ENCODE assay signal across 8 mouse cellular contexts in the genomic region with DNA sequence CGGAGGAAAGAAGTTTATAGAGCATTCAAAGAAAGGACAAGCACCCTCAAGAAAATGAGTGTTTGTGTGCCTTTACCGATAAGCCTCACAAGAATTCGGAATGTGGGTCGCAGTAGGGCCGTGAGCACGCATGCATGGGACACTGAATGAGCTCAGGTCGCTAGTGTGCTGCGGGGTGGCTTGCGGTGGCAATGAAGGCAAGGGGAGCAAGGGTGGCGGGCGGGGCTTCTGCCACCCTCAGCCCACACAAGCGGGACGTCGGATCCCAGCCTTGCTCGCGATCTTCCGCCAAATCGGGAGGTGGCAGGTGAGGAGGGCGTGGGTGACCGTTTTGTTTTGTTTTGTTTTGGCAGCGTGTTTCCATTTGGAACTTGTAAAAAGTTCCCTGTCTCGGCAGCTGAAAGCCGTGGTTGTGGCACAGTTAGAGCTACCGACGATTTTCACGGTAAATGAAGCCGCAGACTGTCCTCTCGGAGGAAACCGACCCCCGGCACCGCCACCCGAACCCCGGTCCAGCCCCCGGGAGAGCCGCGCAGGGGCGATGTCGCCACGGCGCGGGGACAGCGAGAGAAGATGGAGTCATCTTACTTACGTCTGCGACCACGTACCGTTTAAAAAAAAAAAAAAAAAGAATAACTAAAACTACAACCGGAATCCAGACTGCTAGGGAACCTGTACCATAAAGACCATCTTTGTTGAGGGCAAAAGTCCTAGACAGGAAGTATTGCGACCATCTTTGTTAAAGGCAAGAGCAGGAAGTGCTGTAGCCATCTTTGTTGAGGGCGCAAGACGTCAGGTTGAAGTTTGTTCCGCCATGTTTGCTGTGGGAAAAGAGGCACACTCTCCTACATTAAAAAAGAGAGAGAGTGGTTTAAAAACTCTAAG. TPM values are rescaled to one million over a fixed set of nuclear protein-coding genes. Genes with fewer than 3 reads are reported as not detected.
A peak's percentile ranks its signal among the peaks of the same experiment; 100 is the strongest.
DNase-seq lines count a peak whose midpoint lies in the region; ATAC-seq and TF ChIP-seq lines count a peak whose summit lies in the region.

A gene (minus strand): TSS at position 741 of the 885 bp plus-strand sequence.

- in situ Hi-C loops in Patski (cut with MboI; ENCODE audit: low pct_unique_long_range_greater_than_20kb): no loop called here

- no peaks in the 10 kb centered on the region for H3K9me3 ChIP-seq in hindbrain, embryonic 13.5 days

- peak; percentile 69 for ATAC-seq in Patski
- ATAC-seq in hindbrain, embryonic 13.5 days (ENCODE audit: low FRiP score): peak; percentile 89

- CTCF ChIA-PET in Patski (lab: Charles Lee): no interaction called here

- POLR2A ChIA-PET in Patski (lab: Charles Lee): interaction anchor here (0.6 to 1.0 kb wide), 2 partner anchors 65 to 91 kb away, joined by 3 read pairs; no protein-coding TSS in a partner anchor

- no peaks in the 10 kb centered on the region for H3K27me3 ChIP-seq in Patski
- 0 out of 2 replicates have a peak, but pooled peaks cover 6% of the 10 kb centered on the region for H3K27me3 ChIP-seq in hindbrain, embryonic 13.5 days

- H3K36me3 ChIP-seq in hindbrain, embryonic 13.5 days: no peaks in the 10 kb centered on the region

- WGBS in hindbrain, embryonic 13.5 days: 1% methylated on average over 51 of the region's 51 CpGs

- H3K4me1 ChIP-seq in hindbrain, embryonic 13.5 days (replicated peaks): peaks cover 16% of the 10 kb centered on the region

- peak within 1 kb of the TSS; percentile 50 for H3K4me3 ChIP-seq in hindbrain, embryonic 13.5 days

- peak within 1 kb of the TSS; percentile 65 for H3K4me2 ChIP-seq in hindbrain, embryonic 13.5 days

- peak; percentile 72 for DNase-seq in Patski (ENCODE audit: low read depth, low spot score)
- peak; percentile 89 to 92 for DNase-seq in cerebellum, postnatal 14 days
- peak; percentile 78 to 84 for DNase-seq in frontal cortex, postnatal 14 days (ENCODE audit: low spot score in 2 of 2)
- DNase-seq in layer of hippocampus, postnatal 25 days (ENCODE audit: extremely low spot score in 1 of 2, low spot score in 1 of 2): peak; percentile 67 to 71
- DNase-seq in lung, postnatal 25 days (ENCODE audit: low spot score): peak; percentile 96
- DNase-seq in retina, postnatal 1 day: peak; percentile 97
- peak; percentile 78 to 83 for DNase-seq in urinary bladder, adult 18-20 months (ENCODE audit: low spot score in 2 of 2)

- peak within 1 kb of the TSS; percentile 79 for H3K9ac ChIP-seq in hindbrain, embryonic 13.5 days

- TF ChIP-seq CTCF in Patski (IDR thresholded peaks at IDR 0.05): no peak

- H3K27ac ChIP-seq in hindbrain, embryonic 13.5 days: peak within 1 kb of the TSS; percentile 93

RNA-seq across cellular contexts. Expression of the gene that starts here (rescaled TPM):
- polyA plus RNA-seq in Patski (2021): 9.4 TPM
- 10.3 and 11.7 TPM in 2 replicates for polyA plus RNA-seq in hindbrain, embryonic 13.5 days (2015; fragmentation: Nextera tagmentation; extraction: Ambion mirVana)
- total RNA-seq in layer of hippocampus, postnatal 25 days (2021): 1 to 10 TPM; 5.9 to 6.4 TPM

Comparison
In these comparisons a context has a peak if more than half of its experiments do, and no peak if none do; other contexts are left out.
1. Peak in every context shown above with its lines: DNase-seq, ATAC-seq, H3K4me3 ChIP-seq and H3K27ac ChIP-seq.